Mouse (Mus musculus): ENCODE data around the gene Dbn1. TPM values are rescaled to one million over a fixed set of nuclear protein-coding genes. Genes with fewer than 3 reads are reported as not detected.

The Dbn1 gene
- polyA plus RNA-seq, 1 experiment from 2014 or later: 60.1 TPM

- whole genome bisulfite sequencing: 1% methylated on average over 27 of the region's 29 CpGs
- Histone ChIP-seq H3K9ac (peak overlapping the region; percentile 92), H3K4me1 (replicated peaks) (peaks cover 64% of the 10 kb centered on the region), H3K9me3 (replicated peaks) (no peaks in the 10 kb centered on the region), H3K27me3 (peaks cover 88% of the 10 kb centered on the region), H3K36me3 (peaks cover 3% of the 10 kb centered on the region; the same call in 1 of the 2 replicates), H3K4me3 (peak overlapping the region; percentile 88), H3K27ac (peak overlapping the region; percentile 86), H3K4me2 (peak overlapping the region; percentile 95)
- peak; percentile 48 for ATAC-seq (replicated peaks; ENCODE audit: insufficient number of reproducible peaks, insufficient read depth, low FRiP score, low read depth)
Observed at GRCm38 (mm10) chr13:55486916-55487577, 864 bp downstream of the Dbn1 start.

- Histone ChIP-seq H3K9me3 (replicated peaks) (no peaks in the 10 kb centered on the region), H3K36me3 (peaks cover 9% of the 10 kb centered on the region; the same call in 1 of the 2 replicates), H3K4me2 (peak overlapping the region; percentile 95), H3K4me1 (replicated peaks) (peaks cover 67% of the 10 kb centered on the region), H3K4me3 (peak overlapping the region; percentile 88), H3K9ac (peak overlapping the region; percentile 92), H3K27ac (peak overlapping the region; percentile 86; the same call in 1 of the 2 replicates), H3K27me3 (peaks cover 86% of the 10 kb centered on the region)
- 42% methylated on average over 14 of the region's 14 CpGs for WGBS
- ATAC-seq (replicated peaks; ENCODE audit: insufficient number of reproducible peaks, insufficient read depth, low FRiP score, low read depth): no peak
Observed at GRCm38 (mm10) chr13:55486029-55486794, 1.7 kb downstream of the Dbn1 start.

- H3K4me1 ChIP-seq (replicated peaks): peaks cover 67% of the 10 kb centered on the region
- H3K27ac ChIP-seq: no peak overlapping the region
- H3K4me2 ChIP-seq: 0 out of 2 replicates have a peak overlapping the region, but pooled peaks have one; percentile 4
- H3K9ac ChIP-seq: no peak overlapping the region
- no peak overlapping the region for H3K4me3 ChIP-seq
- WGBS: 40% methylated on average over 7 of the region's 7 CpGs
- ATAC-seq (replicated peaks; ENCODE audit: insufficient number of reproducible peaks, insufficient read depth, low FRiP score, low read depth): no peak
- peaks cover 74% of the 10 kb centered on the region for H3K27me3 ChIP-seq
- peaks cover 23% of the 10 kb centered on the region for H3K36me3 ChIP-seq
- H3K9me3 ChIP-seq (replicated peaks): no peaks in the 10 kb centered on the region
Observed at GRCm38 (mm10) chr13:55484520-55485088, 3.3 kb downstream of the Dbn1 start.

- Histone ChIP-seq H3K9ac (no peak overlapping the region), H3K4me3 (no peak overlapping the region), H3K4me2 (0 out of 2 replicates have a peak overlapping the region, but pooled peaks have one; percentile 4), H3K36me3 (peaks cover 23% of the 10 kb centered on the region), H3K27me3 (peaks cover 69% of the 10 kb centered on the region), H3K4me1 (replicated peaks) (peaks cover 77% of the 10 kb centered on the region), H3K27ac (peak overlapping the region; percentile 52), H3K9me3 (replicated peaks) (no peaks in the 10 kb centered on the region)
- 55% methylated on average over 15 of the region's 15 CpGs for WGBS
- no peak for ATAC-seq (replicated peaks; ENCODE audit: insufficient number of reproducible peaks, insufficient read depth, low FRiP score, low read depth)
Observed at GRCm38 (mm10) chr13:55483593-55483992, 4.3 kb downstream of the Dbn1 start.

- Histone ChIP-seq H3K4me2 (peak overlapping the region; percentile 7; the same call in 1 of the 2 replicates), H3K9me3 (replicated peaks) (no peaks in the 10 kb centered on the region), H3K4me1 (replicated peaks) (peaks cover 73% of the 10 kb centered on the region), H3K4me3 (no peak overlapping the region), H3K9ac (no peak overlapping the region), H3K27me3 (peaks cover 65% of the 10 kb centered on the region), H3K36me3 (peaks cover 23% of the 10 kb centered on the region), H3K27ac (peak overlapping the region; percentile 52)
- no peak for ATAC-seq (replicated peaks; ENCODE audit: insufficient number of reproducible peaks, insufficient read depth, low FRiP score, low read depth)
- WGBS: 26% methylated on average over 9 of the region's 9 CpGs
Observed at GRCm38 (mm10) chr13:55483071-55483470, 4.8 kb downstream of the Dbn1 start.

- WGBS: 50% methylated on average over 7 of the region's 7 CpGs
- Histone ChIP-seq H3K27ac (peak overlapping the region; percentile 52), H3K27me3 (peaks cover 64% of the 10 kb centered on the region), H3K4me2 (no peak overlapping the region), H3K4me1 (replicated peaks) (peaks cover 68% of the 10 kb centered on the region), H3K36me3 (peaks cover 23% of the 10 kb centered on the region), H3K4me3 (no peak overlapping the region), H3K9me3 (replicated peaks) (no peaks in the 10 kb centered on the region), H3K9ac (no peak overlapping the region)
- ATAC-seq (replicated peaks; ENCODE audit: insufficient number of reproducible peaks, insufficient read depth, low FRiP score, low read depth): no peak
Observed at GRCm38 (mm10) chr13:55482542-55482941, 5.4 kb downstream of the Dbn1 start.

- H3K9ac ChIP-seq: no peak overlapping the region
- no peak overlapping the region for H3K4me2 ChIP-seq
- peaks cover 60% of the 10 kb centered on the region for H3K27me3 ChIP-seq
- H3K4me1 ChIP-seq (replicated peaks): peaks cover 42% of the 10 kb centered on the region
- no peaks in the 10 kb centered on the region for H3K9me3 ChIP-seq (replicated peaks)
- ATAC-seq (replicated peaks; ENCODE audit: insufficient number of reproducible peaks, insufficient read depth, low FRiP score, low read depth): no peak
- H3K27ac ChIP-seq: 0 out of 2 replicates have a peak overlapping the region, but pooled peaks have one; percentile 31
- H3K4me3 ChIP-seq: no peak overlapping the region
- peaks cover 41% of the 10 kb centered on the region for H3K36me3 ChIP-seq
Observed at GRCm38 (mm10) chr13:55479929-55480328, 8.0 kb downstream of the Dbn1 start.

GRCm38 (mm10) chr13:55479008-55479407 is 8.9 kb downstream of the Dbn1 start:
- peaks cover 33% of the 10 kb centered on the region for H3K4me1 ChIP-seq (replicated peaks)
- H3K9me3 ChIP-seq (replicated peaks): no peaks in the 10 kb centered on the region
- peaks cover 60% of the 10 kb centered on the region for H3K27me3 ChIP-seq
- WGBS: 68% methylated on average over 7 of the region's 7 CpGs
- ATAC-seq (replicated peaks; ENCODE audit: insufficient number of reproducible peaks, insufficient read depth, low FRiP score, low read depth): no peak; the same call in 1 of the 2 replicates
- no peak overlapping the region for H3K4me3 ChIP-seq
- peak overlapping the region; percentile 46 for H3K27ac ChIP-seq
- no peak overlapping the region for H3K9ac ChIP-seq
- peaks cover 44% of the 10 kb centered on the region for H3K36me3 ChIP-seq
- no peak overlapping the region for H3K4me2 ChIP-seq

GRCm38 (mm10) chr13:55478036-55478435 is 9.9 kb downstream of the Dbn1 start:
- ATAC-seq (replicated peaks; ENCODE audit: insufficient number of reproducible peaks, insufficient read depth, low FRiP score, low read depth): no peak

GRCm38 (mm10) chr13:55477492-55477891 is 10.4 kb downstream of the Dbn1 start:
- H3K4me3 ChIP-seq: no peak overlapping the region
- no peak overlapping the region for H3K9ac ChIP-seq
- no peak overlapping the region for H3K27ac ChIP-seq
- ATAC-seq (replicated peaks; ENCODE audit: insufficient number of reproducible peaks, insufficient read depth, low FRiP score, low read depth): no peak
- H3K36me3 ChIP-seq: peaks cover 44% of the 10 kb centered on the region
- no peaks in the 10 kb centered on the region for H3K9me3 ChIP-seq (replicated peaks)
- H3K27me3 ChIP-seq: peaks cover 56% of the 10 kb centered on the region
- 70% methylated on average over 16 of the region's 16 CpGs for WGBS
- peaks cover 28% of the 10 kb centered on the region for H3K4me1 ChIP-seq (replicated peaks)
- no peak overlapping the region for H3K4me2 ChIP-seq

More at GRCm38 (mm10) chr13:55478036-55478435, 9.9 kb downstream of the Dbn1 start:
- no peak overlapping the region for H3K4me2 ChIP-seq
- H3K4me1 ChIP-seq (replicated peaks): peaks cover 28% of the 10 kb centered on the region
- WGBS: 53% methylated on average over 5 of the region's 5 CpGs
- H3K27ac ChIP-seq: no peak overlapping the region
- no peak overlapping the region for H3K4me3 ChIP-seq
- H3K27me3 ChIP-seq: peaks cover 58% of the 10 kb centered on the region
- H3K9ac ChIP-seq: no peak overlapping the region
- no peaks in the 10 kb centered on the region for H3K9me3 ChIP-seq (replicated peaks)
- peaks cover 44% of the 10 kb centered on the region for H3K36me3 ChIP-seq

GRCm38 (mm10) chr13:55476256-55476655 is 11.7 kb downstream of the Dbn1 start:
- Histone ChIP-seq H3K36me3 (peaks cover 35% of the 10 kb centered on the region), H3K9ac (no peak overlapping the region), H3K4me2 (no peak overlapping the region), H3K27me3 (peaks cover 50% of the 10 kb centered on the region), H3K4me3 (no peak overlapping the region), H3K4me1 (replicated peaks) (peaks cover 32% of the 10 kb centered on the region), H3K9me3 (replicated peaks) (no peaks in the 10 kb centered on the region), H3K27ac (no peak overlapping the region)
- no peak for ATAC-seq (replicated peaks; ENCODE audit: insufficient number of reproducible peaks, insufficient read depth, low FRiP score, low read depth)
- 90% methylated on average over 8 of the region's 8 CpGs for WGBS
